Mouse (Mus musculus): ENCODE results near the gene Apol6. TPM values are rescaled to one million over a fixed set of nuclear protein-coding genes. Genes with fewer than 3 reads are reported as not detected.
A peak's percentile ranks its signal among the peaks of the same experiment; 100 is the strongest.

The Apol6 gene
- polyA plus RNA-seq, 1 experiment from 2014 or later: 0.07 TPM

GRCm38 (mm10) chr15:77036320-77036988 lies 8.1 kb upstream of the Apol6 start:
- no peak overlapping the region for H3K4me3 ChIP-seq
- H3K27me3 ChIP-seq (replicated peaks; ENCODE audit: low read depth, poor library complexity, severe bottlenecking): no peaks in the 10 kb centered on the region
- H3K36me3 ChIP-seq (replicated peaks): no peaks in the 10 kb centered on the region
- no peak for DNase-seq (ENCODE audit: low spot score)
- no peaks in the 10 kb centered on the region for H3K9me3 ChIP-seq
- WGBS: 70% methylated on average over 11 of the region's 11 CpGs
- peak overlapping the region; percentile 92 for H3K27ac ChIP-seq (replicated peaks)
- H3K4me1 ChIP-seq: peaks cover 55% of the 10 kb centered on the region

GRCm38 (mm10) chr15:77036989-77037277 lies 7.6 kb upstream of the Apol6 start:
- H3K36me3 ChIP-seq (replicated peaks): no peaks in the 10 kb centered on the region
- peak overlapping the region; percentile 92 for H3K27ac ChIP-seq (replicated peaks)
- WGBS: 47% methylated on average over 2 of the region's 2 CpGs
- H3K4me3 ChIP-seq: no peak overlapping the region
- peaks cover 53% of the 10 kb centered on the region for H3K4me1 ChIP-seq
- H3K27me3 ChIP-seq (replicated peaks; ENCODE audit: low read depth, poor library complexity, severe bottlenecking): no peaks in the 10 kb centered on the region
- H3K9me3 ChIP-seq: no peaks in the 10 kb centered on the region
- no peak for DNase-seq (ENCODE audit: low spot score)

- Histone ChIP-seq H3K27ac (replicated peaks) (peak overlapping the region; percentile 92), H3K27me3 (replicated peaks; ENCODE audit: low read depth, poor library complexity, severe bottlenecking) (no peaks in the 10 kb centered on the region), H3K36me3 (replicated peaks) (no peaks in the 10 kb centered on the region), H3K9me3 (no peaks in the 10 kb centered on the region), H3K4me1 (peaks cover 53% of the 10 kb centered on the region), H3K4me3 (peak overlapping the region; percentile 23; the same call in 1 of the 2 replicates)
- WGBS: 35% methylated on average over 11 of the region's 11 CpGs
- peak; percentile 62 for DNase-seq (ENCODE audit: low spot score)
These were observed 7.0 kb upstream of the Apol6 start for GRCm38 (mm10) chr15:77037278-77038161.

GRCm38 (mm10) chr15:77039211-77039700 lies 5.3 kb upstream of the Apol6 start:
- peak overlapping the region; percentile 92 for H3K27ac ChIP-seq (replicated peaks)
- WGBS: 43% methylated on average over 9 of the region's 9 CpGs
- H3K9me3 ChIP-seq: no peaks in the 10 kb centered on the region
- no peak for DNase-seq (ENCODE audit: low spot score)
- H3K36me3 ChIP-seq (replicated peaks): no peaks in the 10 kb centered on the region
- H3K4me1 ChIP-seq: peaks cover 63% of the 10 kb centered on the region
- no peaks in the 10 kb centered on the region for H3K27me3 ChIP-seq (replicated peaks; ENCODE audit: low read depth, poor library complexity, severe bottlenecking)
- H3K4me3 ChIP-seq: 0 out of 2 replicates have a peak overlapping the region, but pooled peaks have one; percentile 1

GRCm38 (mm10) chr15:77040784-77041183 lies 3.7 kb upstream of the Apol6 start:
- no peak for DNase-seq (ENCODE audit: low spot score)
- peaks cover 77% of the 10 kb centered on the region for H3K4me1 ChIP-seq
- no peaks in the 10 kb centered on the region for H3K9me3 ChIP-seq
- H3K4me3 ChIP-seq: no peak overlapping the region
- no peaks in the 10 kb centered on the region for H3K27me3 ChIP-seq (replicated peaks; ENCODE audit: low read depth, poor library complexity, severe bottlenecking)
- H3K36me3 ChIP-seq (replicated peaks): no peaks in the 10 kb centered on the region
- WGBS: 74% methylated on average over 3 of the region's 3 CpGs
- peak overlapping the region; percentile 92; the same call in 1 of the 2 replicates for H3K27ac ChIP-seq (replicated peaks)

- no peaks in the 10 kb centered on the region for H3K9me3 ChIP-seq
- H3K4me1 ChIP-seq: peaks cover 36% of the 10 kb centered on the region
- H3K27me3 ChIP-seq (replicated peaks; ENCODE audit: low read depth, poor library complexity, severe bottlenecking): peaks cover 4% of the 10 kb centered on the region; the same call in 1 of the 2 replicates
- no peak overlapping the region for H3K4me3 ChIP-seq
- WGBS: 47% methylated on average over 10 of the region's 10 CpGs
- H3K36me3 ChIP-seq (replicated peaks): no peaks in the 10 kb centered on the region
- no peak for DNase-seq (ENCODE audit: low spot score)
- peak overlapping the region; percentile 51 for H3K27ac ChIP-seq (replicated peaks)
These were observed 1.1 kb downstream of the Apol6 start for GRCm38 (mm10) chr15:77045609-77046008.

- 89% methylated on average over 10 of the region's 10 CpGs for WGBS
- peaks cover 22% of the 10 kb centered on the region for H3K4me1 ChIP-seq
- H3K4me3 ChIP-seq: no peak within 1 kb of the TSS
- no peak for DNase-seq (ENCODE audit: low spot score)
- no peak within 1 kb of the TSS for H3K27ac ChIP-seq (replicated peaks)
- H3K36me3 ChIP-seq (replicated peaks): no peaks in the 10 kb centered on the region
- H3K9me3 ChIP-seq: no peaks in the 10 kb centered on the region
- H3K27me3 ChIP-seq (replicated peaks; ENCODE audit: low read depth, poor library complexity, severe bottlenecking): peaks cover 4% of the 10 kb centered on the region; the same call in 1 of the 2 replicates
These were observed 6.0 kb downstream of the Apol6 start, which contains the start of gene Mb for GRCm38 (mm10) chr15:77050570-77050969. TSS of gene Mb (minus strand) at chr15:77050670.

- no peak for DNase-seq (ENCODE audit: low spot score)
- H3K4me1 ChIP-seq: peaks cover 28% of the 10 kb centered on the region
- H3K9me3 ChIP-seq: no peaks in the 10 kb centered on the region
- no peak overlapping the region for H3K4me3 ChIP-seq
- H3K27ac ChIP-seq (replicated peaks): no peak overlapping the region
- H3K36me3 ChIP-seq (replicated peaks): no peaks in the 10 kb centered on the region
- H3K27me3 ChIP-seq (replicated peaks; ENCODE audit: low read depth, poor library complexity, severe bottlenecking): peaks cover 4% of the 10 kb centered on the region; the same call in 1 of the 2 replicates
- 40% methylated on average over 1 of the region's 1 CpGs for WGBS
These were observed 7.6 kb downstream of the Apol6 start for GRCm38 (mm10) chr15:77052176-77052575.

GRCm38 (mm10) chr15:77053021-77053420 lies 8.5 kb downstream of the Apol6 start:
- 88% methylated on average over 1 of the region's 1 CpGs for WGBS
- Histone ChIP-seq H3K4me1 (peaks cover 29% of the 10 kb centered on the region), H3K27me3 (replicated peaks; ENCODE audit: low read depth, poor library complexity, severe bottlenecking) (peaks cover 4% of the 10 kb centered on the region; the same call in 1 of the 2 replicates), H3K9me3 (no peaks in the 10 kb centered on the region), H3K27ac (replicated peaks) (no peak overlapping the region), H3K36me3 (replicated peaks) (no peaks in the 10 kb centered on the region), H3K4me3 (no peak overlapping the region)
- no peak for DNase-seq (ENCODE audit: low spot score)

GRCm38 (mm10) chr15:77054611-77055175 lies 10.2 kb downstream of the Apol6 start:
- Histone ChIP-seq H3K27me3 (replicated peaks; ENCODE audit: low read depth, poor library complexity, severe bottlenecking) (peaks cover 4% of the 10 kb centered on the region; the same call in 1 of the 2 replicates), H3K9me3 (no peaks in the 10 kb centered on the region), H3K36me3 (replicated peaks) (no peaks in the 10 kb centered on the region), H3K27ac (replicated peaks) (peak overlapping the region; percentile 81), H3K4me1 (peaks cover 29% of the 10 kb centered on the region), H3K4me3 (no peak overlapping the region)
- 62% methylated on average over 5 of the region's 5 CpGs for WGBS
- DNase-seq (ENCODE audit: low spot score): no peak

GRCm38 (mm10) chr15:77056001-77056790 lies 11.7 kb downstream of the Apol6 start:
- Histone ChIP-seq H3K27ac (replicated peaks) (peak overlapping the region; percentile 81), H3K4me3 (peak overlapping the region; percentile 21; the same call in 1 of the 2 replicates), H3K4me1 (peaks cover 29% of the 10 kb centered on the region), H3K9me3 (no peaks in the 10 kb centered on the region), H3K36me3 (replicated peaks) (no peaks in the 10 kb centered on the region), H3K27me3 (replicated peaks; ENCODE audit: low read depth, poor library complexity, severe bottlenecking) (no peaks in the 10 kb centered on the region)
- 29% methylated on average over 6 of the region's 6 CpGs for WGBS
- DNase-seq (ENCODE audit: low spot score): peak; percentile 68

- H3K4me3 ChIP-seq: no peak overlapping the region
- H3K27me3 ChIP-seq (replicated peaks; ENCODE audit: low read depth, poor library complexity, severe bottlenecking): no peaks in the 10 kb centered on the region
- WGBS: 52% methylated on average over 3 of the region's 3 CpGs
- peaks cover 29% of the 10 kb centered on the region for H3K4me1 ChIP-seq
- H3K36me3 ChIP-seq (replicated peaks): no peaks in the 10 kb centered on the region
- no peak for DNase-seq (ENCODE audit: low spot score)
- peak overlapping the region; percentile 81 for H3K27ac ChIP-seq (replicated peaks)
- H3K9me3 ChIP-seq: no peaks in the 10 kb centered on the region
These were observed 12.2 kb downstream of the Apol6 start for GRCm38 (mm10) chr15:77056791-77057051.
